9 mouse cellular contexts compared by ENCODE assay signal in genomic region chr11:86836366-86836765, GRCm38 (mm10). TPM values are rescaled to one million over a fixed set of nuclear protein-coding genes. Genes with fewer than 3 reads are reported as not detected.
DNase-seq lines count a peak whose midpoint lies in the region; ATAC-seq lines count a peak whose summit lies in the region.
"Had no signal": no experiment of that assay in that cellular context is flagged by ENCODE, and none has a peak within 500 bp of the region (broad histone marks: within the 10 kb centered on the region; RNA-seq: fewer than 3 reads in every experiment).

No protein-coding gene starts in this region.

- H3K27me3 ChIP-seq in forebrain, embryonic 10.5 days (ENCODE audit: poor library complexity, severe bottlenecking): no peaks in the 10 kb centered on the region
- no peaks in the 10 kb centered on the region for H3K27me3 ChIP-seq in forebrain, embryonic 16.5 days (replicated peaks; ENCODE audit: control insufficient read depth, insufficient read depth, low read length)
- no peaks in the 10 kb centered on the region for H3K27me3 ChIP-seq in stomach, embryonic 16.5 days (ENCODE audit: control insufficient read depth, insufficient read depth, low read length)
- H3K27me3 ChIP-seq: limb, embryonic 12.5 days had no signal

- no peak overlapping the region for H3K4me3 ChIP-seq in forebrain, embryonic 10.5 days
- H3K4me3 ChIP-seq in forebrain, embryonic 16.5 days (replicated peaks; ENCODE audit: low read length): no peak overlapping the region
- H3K4me3 ChIP-seq in stomach, embryonic 16.5 days (replicated peaks; ENCODE audit: low read length): no peak overlapping the region
- H3K4me3 ChIP-seq: limb, embryonic 12.5 days had no signal

- no peak overlapping the region for H3K4me2 ChIP-seq in forebrain, embryonic 16.5 days (ENCODE audit: low read length)
- no peak overlapping the region for H3K4me2 ChIP-seq in stomach, embryonic 16.5 days (ENCODE audit: low read depth, low read length)
- H3K4me2 ChIP-seq: limb, embryonic 12.5 days had no signal

- no peaks in the 10 kb centered on the region for H3K9me3 ChIP-seq in forebrain, embryonic 10.5 days
- no peaks in the 10 kb centered on the region for H3K9me3 ChIP-seq in forebrain, embryonic 16.5 days (ENCODE audit: control insufficient read depth, low read length)
- H3K9me3 ChIP-seq in stomach, embryonic 16.5 days (replicated peaks; ENCODE audit: control insufficient read depth, low read length): no peaks in the 10 kb centered on the region
- H3K9me3 ChIP-seq: limb, embryonic 12.5 days had no signal

- 47% methylated on average over 2 of the region's 2 CpGs for WGBS in forebrain, embryonic 10.5 days
- WGBS in forebrain, embryonic 16.5 days: 54% methylated on average over 2 of the region's 2 CpGs
- 53% methylated on average over 2 of the region's 2 CpGs for whole genome bisulfite sequencing in stomach, embryonic 16.5 days

- H3K36me3 ChIP-seq in forebrain, embryonic 10.5 days (replicated peaks): no peaks in the 10 kb centered on the region
- H3K36me3 ChIP-seq in forebrain, embryonic 16.5 days (ENCODE audit: control insufficient read depth, insufficient read depth): no peaks in the 10 kb centered on the region
- no peaks in the 10 kb centered on the region for H3K36me3 ChIP-seq in stomach, embryonic 16.5 days (ENCODE audit: control insufficient read depth, insufficient read depth, low read length)
- H3K36me3 ChIP-seq: limb, embryonic 12.5 days had no signal

- DNase-seq in forebrain, embryonic 10.5 days (ENCODE audit: extremely low spot score, low spot score): peak; percentile 62
- DNase-seq in Muller cell, postnatal 12 days (ENCODE audit: inconsistent ontology term): peak; percentile 48
- DNase-seq in cerebellum, adult 8-10 months: peak; percentile 52
- peak; percentile 74 for DNase-seq in gonadal fat pad, adult 2 months (ENCODE audit: low read depth)
- peak; percentile 90 for DNase-seq in kidney, postnatal 14 days
- DNase-seq in lung, postnatal 25 days (ENCODE audit: low spot score): peak; percentile 93

- no peak overlapping the region for H3K9ac ChIP-seq in forebrain, embryonic 16.5 days (replicated peaks; ENCODE audit: low read depth, low read length)
- H3K9ac ChIP-seq in stomach, embryonic 16.5 days (ENCODE audit: low read length): no peak overlapping the region
- H3K9ac ChIP-seq: limb, embryonic 12.5 days had no signal

- no peak overlapping the region for H3K27ac ChIP-seq in forebrain, embryonic 10.5 days
- no peak overlapping the region for H3K27ac ChIP-seq in forebrain, embryonic 16.5 days (ENCODE audit: low read length)
- no peak overlapping the region for H3K27ac ChIP-seq in stomach, embryonic 16.5 days (ENCODE audit: low read length)
- H3K27ac ChIP-seq: limb, embryonic 12.5 days had no signal

- H3K4me1 ChIP-seq in forebrain, embryonic 10.5 days: peaks cover 29% of the 10 kb centered on the region
- H3K4me1 ChIP-seq in forebrain, embryonic 16.5 days (replicated peaks; ENCODE audit: control insufficient read depth, insufficient read depth, low read length): peaks cover 15% of the 10 kb centered on the region
- peaks cover 7% of the 10 kb centered on the region; the same call in 1 of the 2 replicates for H3K4me1 ChIP-seq in stomach, embryonic 16.5 days (ENCODE audit: control insufficient read depth, insufficient read depth, low read length)

- ATAC-seq in forebrain, embryonic 16.5 days: no peak
- peak; percentile 72; the same call in 1 of the 2 replicates for ATAC-seq in stomach, embryonic 16.5 days (ENCODE audit: insufficient read depth, low FRiP score)

RNA-seq across cellular contexts. Expression of gene Dhx40, which starts 28.8 kb away (rescaled TPM):
- polyA plus RNA-seq in forebrain, embryonic 10.5 days (2016; fragmentation: Nextera tagmentation; extraction: Ambion mirVana): 39.7 and 41.6 TPM in 2 replicates
- 30.5 and 35.1 TPM in 2 replicates for polyA plus RNA-seq in forebrain, embryonic 16.5 days (2015; fragmentation: Nextera tagmentation; extraction: Ambion mirVana)
- 9.3 and 10.8 TPM in 2 replicates for polyA plus RNA-seq in gonadal fat pad, adult 2 months (2012; rRNA removed)
- polyA plus RNA-seq in stomach, embryonic 16.5 days (2015; fragmentation: Nextera tagmentation; extraction: Ambion mirVana): 17.1 and 17.7 TPM in 2 replicates
